Mouse (Mus musculus) liver, embryonic 14.5 days (tissue): ENCODE measurements at regions not wholly inside any gene's neighbourhood (a gene's known extent, or its start where the extent isn't known, plus 50 kb on each side); places are given as distances from the start of the nearest gene placed in this dataset.
A peak's percentile ranks its signal among the peaks of the same experiment; 100 is the strongest.

Experiments used
- CTCF ChIP-seq: IDR thresholded peaks from 2 replicates; pipeline ENCODE4 v1.5.1; 2016; ENCODE audit warnings: antibody characterized with exemption, low read depth, control low read depth
- EP300 ChIP-seq: IDR thresholded peaks from 2 replicates; pipeline ENCODE4 v1.6.1; 2016; ENCODE audit warnings: antibody characterized with exemption, low read depth

DNA sequence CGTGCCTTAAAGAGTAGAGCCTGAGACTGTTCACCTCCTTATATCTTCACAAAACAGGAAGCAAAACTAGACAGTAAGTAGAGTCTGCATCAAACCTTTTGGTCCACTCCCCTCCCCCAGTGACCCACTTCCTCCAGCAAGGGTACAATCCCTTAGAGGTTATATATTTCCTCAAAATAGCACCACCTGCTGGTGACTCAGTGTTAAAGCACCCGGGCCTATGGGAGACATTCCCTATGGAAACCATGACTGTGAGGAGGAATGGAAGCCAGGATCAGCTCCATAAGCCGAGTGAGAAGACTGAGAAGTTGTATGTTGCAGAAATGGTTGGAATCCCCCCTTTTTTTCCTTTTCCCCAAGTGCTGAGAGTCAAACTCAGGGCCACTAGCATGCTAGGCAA is 66.5 kb upstream of the 4931429L15Rik start:
- TF ChIP-seq CTCF (peak; percentile 25; the same call in 1 of the 2 replicates), EP300 (no peak)
